Mouse (Mus musculus): ENCODE measurements at regions not wholly inside any gene's neighbourhood (a gene's known extent, or its start where the extent isn't known, plus 50 kb on each side); places are given as distances from the start of the nearest gene placed in this dataset.

DNA sequence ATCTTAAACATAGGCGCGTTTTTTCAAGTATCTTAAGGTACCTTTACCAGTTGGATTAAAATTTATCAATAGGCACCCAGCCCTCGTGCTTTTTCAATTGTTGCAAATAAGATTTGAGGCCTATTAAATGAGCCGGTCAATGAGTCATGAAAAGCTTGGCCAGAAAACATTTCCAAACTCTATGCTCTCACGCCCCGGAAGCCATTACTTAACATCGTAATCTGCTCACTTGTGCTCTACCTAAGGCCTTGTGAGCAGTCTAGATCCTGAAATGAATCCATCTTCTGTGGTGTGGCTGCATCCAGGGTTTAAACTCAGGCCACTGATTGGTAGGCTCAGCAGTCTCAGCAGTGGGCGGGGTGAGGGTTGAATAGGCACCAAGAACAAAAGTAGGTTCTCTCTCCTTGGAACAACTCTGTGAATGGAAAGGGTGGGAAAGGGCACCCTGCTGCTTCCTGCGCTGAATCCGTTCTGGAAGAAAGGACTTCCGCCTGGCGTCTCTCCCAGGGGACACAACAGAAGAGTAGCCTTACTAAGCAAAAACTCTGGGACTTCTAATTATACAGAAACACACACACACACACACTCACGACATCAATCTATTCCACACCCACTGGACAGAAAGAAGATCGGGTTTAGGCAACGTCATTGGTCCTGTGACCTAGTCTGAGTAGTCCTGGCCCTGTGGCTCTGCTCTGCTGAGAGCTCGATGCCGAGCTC is 53.4 kb upstream of the Fmnl2 start:
- DNase-seq = peak; percentile 40

DNA sequence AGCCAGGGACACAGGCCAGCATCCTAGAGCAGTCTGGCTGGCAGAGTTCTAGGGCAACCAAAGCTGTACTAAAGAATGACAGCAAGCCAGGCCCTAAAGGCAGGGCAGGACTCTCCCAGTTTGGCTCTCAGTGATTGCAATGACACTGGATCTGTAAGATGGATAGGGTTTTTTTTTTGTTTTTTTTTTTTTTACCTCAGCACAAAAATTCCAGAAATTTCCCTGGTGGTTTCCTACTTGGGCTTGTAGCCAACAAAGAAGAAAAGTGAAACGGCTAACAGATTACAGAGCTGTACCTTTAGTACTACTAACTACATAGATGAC is 52.9 kb upstream of the Fmnl2 start:
- no peak for DNase-seq

GRCm38 (mm10) chr2:52807826-52808225 is 49.8 kb upstream of the Fmnl2 start:
- DNase-seq = no peak
